Mouse (Mus musculus): ENCODE results near the gene Gm28539. TPM values are rescaled to one million over a fixed set of nuclear protein-coding genes. Genes with fewer than 3 reads are reported as not detected.

Gene Gm28539
- polyA plus RNA-seq, 1 experiment from 2014 or later: not detected

DNA sequence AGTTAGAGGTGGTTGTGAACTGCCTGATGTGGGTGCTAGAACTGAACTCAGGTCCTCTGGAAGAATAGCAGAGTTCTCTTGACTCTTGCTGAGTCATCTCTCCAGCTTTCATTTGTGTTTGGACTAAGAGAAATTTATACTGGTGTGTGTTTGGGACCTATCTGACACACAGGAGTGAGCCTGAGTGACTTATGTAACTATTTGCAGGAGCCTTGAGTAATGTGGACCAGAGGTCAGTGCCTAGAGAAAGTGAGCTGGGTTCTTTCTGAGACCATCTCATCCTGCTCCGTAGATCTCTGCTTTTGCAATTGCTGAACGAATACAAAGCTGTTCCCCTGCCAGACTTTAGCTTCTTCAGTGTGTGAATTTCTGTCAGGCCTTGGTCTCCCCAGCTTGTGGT lies 85.4 kb downstream of the Gm28539 start:
- H3K4me2 ChIP-seq: no peak overlapping the region
- DNase-seq (no peak), ATAC-seq (ENCODE audit: insufficient read depth) (no peak)
- WGBS: 91% methylated on average over 2 of the region's 2 CpGs
- no peak for TF ChIP-seq CTCF (IDR thresholded peaks at IDR 0.05; ENCODE audit: low read depth)
- H3K9me3 ChIP-seq (ENCODE audit: low read depth, low read length): no peaks in the 10 kb centered on the region
- no peaks in the 10 kb centered on the region for H3K4me1 ChIP-seq (ENCODE audit: insufficient read depth)
- no peak overlapping the region for H3K9ac ChIP-seq
- H3K4me3 ChIP-seq (ENCODE audit: low read depth, low read length): no peak overlapping the region
- H3K36me3 ChIP-seq (ENCODE audit: insufficient read depth): peaks cover 88% of the 10 kb centered on the region
- no peak overlapping the region for H3K27ac ChIP-seq (ENCODE audit: low read depth)
- no peaks in the 10 kb centered on the region for H3K27me3 ChIP-seq (ENCODE audit: insufficient read depth, low read length)

DNA sequence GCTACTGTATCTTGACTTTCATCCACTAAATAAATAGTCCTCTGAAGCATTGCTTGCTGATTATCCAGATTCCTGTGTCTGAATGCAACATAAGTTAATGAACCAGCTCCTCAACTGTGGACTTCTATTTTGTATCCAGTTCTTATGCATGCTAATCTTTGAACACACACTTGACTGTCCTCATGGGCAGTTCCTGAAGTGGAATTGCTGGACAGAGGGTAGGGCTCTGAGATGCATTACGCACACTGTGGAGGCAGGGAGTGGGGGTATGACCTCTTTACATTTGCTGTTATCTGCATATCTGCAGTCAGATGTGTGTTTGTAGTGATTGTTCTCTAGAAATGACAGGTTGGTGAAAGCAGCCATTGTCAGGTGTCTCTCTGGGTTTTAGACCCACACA lies 91.6 kb downstream of the Gm28539 start:
- H3K36me3 ChIP-seq (ENCODE audit: insufficient read depth): peaks cover 80% of the 10 kb centered on the region
- 97% methylated on average over 1 of the region's 1 CpGs for WGBS

DNA sequence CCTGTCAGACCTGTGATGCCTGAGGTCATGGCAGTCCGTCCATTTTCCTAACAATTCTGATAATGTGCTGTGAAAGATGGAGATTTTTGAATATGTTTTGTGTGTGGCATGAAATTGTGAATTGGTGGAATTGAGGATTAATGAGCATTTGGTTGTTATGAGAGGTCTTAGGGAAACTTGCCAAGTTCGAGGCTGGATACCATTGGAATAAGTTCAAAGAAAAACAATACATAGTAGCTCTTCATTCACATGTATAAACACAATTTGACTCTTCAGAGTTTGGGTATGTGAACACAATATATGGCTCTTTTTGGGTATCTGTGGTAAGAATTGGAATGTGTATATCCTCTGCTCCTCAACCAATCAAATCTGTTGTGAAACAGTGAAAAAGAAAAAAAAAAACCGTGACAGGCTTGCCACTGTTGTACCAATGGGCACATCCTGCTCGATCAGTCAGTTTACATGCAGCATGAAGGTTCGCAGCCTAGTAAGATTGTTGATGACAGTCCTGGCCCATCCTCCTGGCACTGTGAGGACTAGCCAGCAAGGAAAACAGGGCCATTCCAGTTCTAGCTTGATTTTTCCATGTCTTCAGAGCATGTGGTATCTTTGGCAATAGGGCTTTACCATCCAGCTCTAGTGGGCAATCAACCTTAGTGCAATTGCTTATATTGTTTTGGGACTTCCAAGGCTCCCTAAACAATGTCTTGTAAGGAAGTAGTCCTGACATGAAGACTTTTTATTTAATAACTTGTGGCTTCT lies 102.1 kb downstream of the Gm28539 start:
- no peak overlapping the region for H3K9ac ChIP-seq
- H3K27ac ChIP-seq (ENCODE audit: low read depth): no peak overlapping the region
- H3K4me3 ChIP-seq (ENCODE audit: low read depth, low read length): no peak overlapping the region
- WGBS: 65% methylated on average over 5 of the region's 5 CpGs
- no peaks in the 10 kb centered on the region for H3K27me3 ChIP-seq (ENCODE audit: insufficient read depth, low read length)
- DNase-seq (peak; percentile 52), ATAC-seq (ENCODE audit: insufficient read depth) (0 out of 2 replicates have a peak, but pooled peaks have one; percentile 14)
- H3K4me1 ChIP-seq (ENCODE audit: insufficient read depth): no peaks in the 10 kb centered on the region
- no peak for TF ChIP-seq CTCF (IDR thresholded peaks at IDR 0.05; ENCODE audit: low read depth)
- H3K4me2 ChIP-seq: no peak overlapping the region
- peaks cover 54% of the 10 kb centered on the region for H3K36me3 ChIP-seq (ENCODE audit: insufficient read depth)
- H3K9me3 ChIP-seq (ENCODE audit: low read depth, low read length): no peaks in the 10 kb centered on the region

More for the DNA sequence above, 91.6 kb downstream of the Gm28539 start:
- Histone ChIP-seq H3K27ac (ENCODE audit: low read depth) (no peak overlapping the region), H3K4me1 (ENCODE audit: insufficient read depth) (no peaks in the 10 kb centered on the region), H3K9me3 (ENCODE audit: low read depth, low read length) (no peaks in the 10 kb centered on the region), H3K4me3 (ENCODE audit: low read depth, low read length) (no peak overlapping the region), H3K9ac (no peak overlapping the region), H3K4me2 (no peak overlapping the region), H3K27me3 (ENCODE audit: insufficient read depth, low read length) (no peaks in the 10 kb centered on the region)
- no peak for TF ChIP-seq CTCF (IDR thresholded peaks at IDR 0.05; ENCODE audit: low read depth)
- no peak for DNase-seq
- ATAC-seq (ENCODE audit: insufficient read depth): no peak

DNA sequence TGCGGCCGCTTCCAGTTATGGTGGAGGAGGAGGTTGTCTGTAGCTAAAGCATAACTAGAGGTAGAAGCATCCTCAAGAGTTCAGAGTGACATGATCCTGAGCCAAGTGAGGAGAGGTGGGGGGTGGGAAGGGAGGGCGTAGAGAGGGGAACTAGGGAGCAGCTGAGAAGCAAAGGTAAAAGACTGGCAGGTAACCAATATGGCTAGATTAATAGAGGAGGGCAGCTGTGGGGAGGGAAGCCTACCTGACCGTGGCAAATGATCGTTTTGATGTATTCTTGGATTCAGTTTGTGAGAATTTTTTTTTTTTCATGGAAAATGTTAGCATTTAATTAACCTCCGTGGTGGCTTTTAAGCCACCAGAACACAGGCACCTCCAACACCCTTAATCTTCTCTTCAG lies 107.5 kb downstream of the Gm28539 start:
- Histone ChIP-seq H3K4me2 (no peak overlapping the region), H3K4me3 (ENCODE audit: low read depth, low read length) (no peak overlapping the region), H3K9ac (no peak overlapping the region), H3K27me3 (ENCODE audit: insufficient read depth, low read length) (no peaks in the 10 kb centered on the region), H3K36me3 (ENCODE audit: insufficient read depth) (peaks cover 54% of the 10 kb centered on the region), H3K9me3 (ENCODE audit: low read depth, low read length) (no peaks in the 10 kb centered on the region), H3K4me1 (ENCODE audit: insufficient read depth) (no peaks in the 10 kb centered on the region), H3K27ac (ENCODE audit: low read depth) (no peak overlapping the region)
- no peak for ATAC-seq (ENCODE audit: insufficient read depth)
- DNase-seq: no peak
- 93% methylated on average over 6 of the region's 6 CpGs for WGBS
- no peak for TF ChIP-seq CTCF (IDR thresholded peaks at IDR 0.05; ENCODE audit: low read depth)

DNA sequence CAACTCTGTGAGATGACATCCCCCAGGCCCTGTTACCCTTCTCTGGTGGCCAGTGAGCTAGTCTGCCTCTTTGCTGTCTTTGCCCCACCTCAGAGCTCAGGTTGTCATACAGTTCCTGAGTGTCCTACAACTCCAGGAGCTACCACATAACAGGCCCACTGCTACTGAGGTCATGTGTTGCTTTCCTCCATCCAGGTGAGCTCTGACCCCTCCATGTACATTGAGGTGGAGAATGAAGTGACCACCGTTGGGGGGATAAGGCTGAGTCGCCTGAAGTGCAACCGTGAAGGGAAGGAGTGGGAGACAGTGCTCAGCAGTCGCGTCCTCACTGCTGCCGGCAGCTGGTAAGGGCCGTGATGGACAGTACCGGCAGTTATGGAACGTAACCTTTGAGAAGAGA lies 112.6 kb downstream of the Gm28539 start:
- Histone ChIP-seq H3K27me3 (ENCODE audit: insufficient read depth, low read length) (no peaks in the 10 kb centered on the region), H3K4me1 (ENCODE audit: insufficient read depth) (no peaks in the 10 kb centered on the region), H3K4me3 (ENCODE audit: low read depth, low read length) (no peak overlapping the region), H3K36me3 (ENCODE audit: insufficient read depth) (peaks cover 82% of the 10 kb centered on the region), H3K4me2 (no peak overlapping the region), H3K27ac (ENCODE audit: low read depth) (no peak overlapping the region), H3K9me3 (ENCODE audit: low read depth, low read length) (no peaks in the 10 kb centered on the region), H3K9ac (no peak overlapping the region)
- ATAC-seq (ENCODE audit: insufficient read depth): no peak
- WGBS: 93% methylated on average over 9 of the region's 9 CpGs
- no peak for TF ChIP-seq CTCF (IDR thresholded peaks at IDR 0.05; ENCODE audit: low read depth)
- no peak for DNase-seq

DNA sequence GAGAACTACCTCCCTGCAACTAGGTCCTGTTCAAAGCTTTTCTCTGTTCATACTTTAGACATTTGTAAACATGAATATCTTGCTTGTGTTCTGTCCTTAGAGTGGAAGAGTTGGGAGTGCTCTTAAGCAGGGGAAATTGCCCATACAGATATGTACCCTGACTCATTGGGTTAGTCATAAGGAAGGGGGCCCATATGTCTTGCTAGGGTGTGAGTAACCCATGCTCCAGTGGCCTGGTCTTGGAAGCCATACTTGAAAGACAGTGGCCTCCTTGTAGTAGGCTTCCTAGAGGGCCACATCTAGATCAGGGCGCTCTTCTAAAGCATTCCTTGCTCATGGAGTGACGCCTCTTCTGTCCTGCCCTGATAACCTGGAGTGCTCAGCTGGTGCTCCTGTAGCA lies 114.0 kb downstream of the Gm28539 start:
- no peak for DNase-seq
- Histone ChIP-seq H3K4me3 (ENCODE audit: low read depth, low read length) (no peak overlapping the region), H3K4me1 (ENCODE audit: insufficient read depth) (no peaks in the 10 kb centered on the region), H3K9me3 (ENCODE audit: low read depth, low read length) (no peaks in the 10 kb centered on the region), H3K36me3 (ENCODE audit: insufficient read depth) (peaks cover 91% of the 10 kb centered on the region), H3K9ac (no peak overlapping the region), H3K4me2 (no peak overlapping the region), H3K27ac (ENCODE audit: low read depth) (no peak overlapping the region), H3K27me3 (ENCODE audit: insufficient read depth, low read length) (no peaks in the 10 kb centered on the region)
- ATAC-seq (ENCODE audit: insufficient read depth): no peak
- 83% methylated on average over 2 of the region's 2 CpGs for WGBS
- TF ChIP-seq CTCF (IDR thresholded peaks at IDR 0.05; ENCODE audit: low read depth): no peak

DNA sequence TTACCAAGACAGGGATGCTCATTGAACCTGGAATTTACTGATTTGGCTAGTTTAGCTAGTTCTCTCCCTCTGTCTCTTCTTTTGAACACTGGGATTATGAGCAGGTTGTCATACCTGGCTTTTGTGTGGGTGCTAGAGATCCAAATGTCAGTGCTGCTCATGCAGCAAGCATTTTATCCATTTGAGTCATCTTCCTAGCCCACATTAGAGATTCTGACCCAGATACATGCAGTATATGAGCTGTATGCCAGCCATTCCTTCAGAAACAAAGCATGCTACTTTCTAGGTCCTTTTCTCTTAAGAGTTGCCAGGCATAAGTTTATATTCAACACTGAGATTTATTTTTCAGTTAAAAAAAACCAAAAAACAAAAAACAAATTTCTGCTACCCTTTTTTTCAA lies 116.4 kb downstream of the Gm28539 start:
- H3K4me3 ChIP-seq (ENCODE audit: low read depth, low read length): no peak overlapping the region
- no peaks in the 10 kb centered on the region for H3K27me3 ChIP-seq (ENCODE audit: insufficient read depth, low read length)
- H3K36me3 ChIP-seq (ENCODE audit: insufficient read depth): peaks cover 92% of the 10 kb centered on the region
- H3K27ac ChIP-seq (ENCODE audit: low read depth): no peak overlapping the region
- no peaks in the 10 kb centered on the region for H3K9me3 ChIP-seq (ENCODE audit: low read depth, low read length)
- H3K4me2 ChIP-seq: no peak overlapping the region
- no peak overlapping the region for H3K9ac ChIP-seq
- DNase-seq (no peak), ATAC-seq (ENCODE audit: insufficient read depth) (no peak)
- TF ChIP-seq CTCF (IDR thresholded peaks at IDR 0.05; ENCODE audit: low read depth): no peak
- no peaks in the 10 kb centered on the region for H3K4me1 ChIP-seq (ENCODE audit: insufficient read depth)

Data from lung, embryonic 14.5 days (tissue).